Mouse (Mus musculus) brain, embryonic 14.5 days (tissue): ENCODE measurements around the gene Amotl1. TPM values are rescaled to one million over a fixed set of nuclear protein-coding genes. Genes with fewer than 3 reads are reported as not detected.
"Not testable (repeated sequence)": the region's sequence is repeated elsewhere in the genome, so short reads cannot be mapped to it uniquely, and the experiment has no call there.

Source experiments
- DNase-seq: peaks from one replicate; pipeline ENCODE4 v3.0.0-alpha.2; 2011; ENCODE audit warnings: low read depth
- CTCF ChIP-seq: fragments of 200-500 bp; IDR thresholded peaks from 2 replicates; pipeline ENCODE4 v1.5.1; 2012; ENCODE audit warnings: inconsistent platforms, mild to moderate bottlenecking, moderate library complexity, borderline replicate concordance; ENCODE audit not compliant: insufficient read depth, insufficient read length; ENCODE audit errors: extremely low read depth
- POLR2A ChIP-seq: fragments of 200-500 bp; IDR thresholded peaks from 2 replicates; pipeline ENCODE4 v1.6.1; 2012; ENCODE audit warnings: mild to moderate bottlenecking, inconsistent platforms, borderline replicate concordance; ENCODE audit not compliant: poor library complexity, insufficient read depth, insufficient read length, severe bottlenecking; ENCODE audit errors: extremely low read depth
- polyA plus RNA-seq: library from polyadenylated mRNA; depleted of rRNA; stranded (reverse); fragments of >200 nt; gene quantifications from 2 replicates; pipeline ENCODE4 v1.2.3, GENCODE M21; 2012

Amotl1 gene
- polyA plus RNA-seq, 1 experiment: 23.6 TPM

DNA sequence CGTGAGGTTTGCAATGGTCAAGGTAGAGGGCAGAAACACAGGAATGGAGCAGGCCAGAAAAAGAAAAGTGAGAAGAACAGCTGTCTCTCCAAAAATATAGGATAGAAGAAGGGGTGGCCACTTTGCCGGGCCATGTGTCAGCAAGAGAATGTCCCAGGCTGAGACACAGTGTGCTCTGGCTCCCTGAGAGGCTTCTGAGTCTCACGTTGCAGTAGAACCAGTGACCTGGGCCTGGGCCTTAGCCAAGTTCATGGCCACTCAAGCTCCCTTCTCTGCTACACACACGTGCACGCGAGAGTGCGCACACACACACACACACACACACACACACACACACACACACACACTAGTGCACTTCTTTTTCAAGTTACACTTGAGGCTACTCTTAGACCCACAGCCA, 48.0 kb downstream of the Amotl1 start:
- TF ChIP-seq CTCF: no peak
- TF ChIP-seq POLR2A: no peak
- DNase-seq: no peak

DNA sequence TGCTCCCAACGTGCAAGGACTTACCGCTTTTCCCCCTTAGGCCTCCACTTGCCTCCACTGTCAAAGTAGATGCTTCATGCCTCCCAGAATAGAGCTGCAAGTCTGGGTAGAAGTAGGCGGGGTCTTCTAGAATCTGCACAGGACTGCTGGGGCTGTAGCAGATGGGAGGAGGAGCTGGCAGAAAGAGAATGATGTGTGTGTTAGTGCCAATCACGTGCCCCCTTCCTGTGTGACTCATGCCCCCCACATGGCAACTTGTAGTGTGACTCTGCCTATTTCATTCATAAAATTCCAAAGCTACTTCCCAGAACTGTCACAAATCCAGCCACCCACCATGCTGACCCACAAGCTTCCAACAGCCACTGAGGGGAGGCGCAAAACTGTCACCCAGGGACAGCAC, 48.4 kb downstream of the Amotl1 start:
- peak; percentile 64 for DNase-seq

DNA sequence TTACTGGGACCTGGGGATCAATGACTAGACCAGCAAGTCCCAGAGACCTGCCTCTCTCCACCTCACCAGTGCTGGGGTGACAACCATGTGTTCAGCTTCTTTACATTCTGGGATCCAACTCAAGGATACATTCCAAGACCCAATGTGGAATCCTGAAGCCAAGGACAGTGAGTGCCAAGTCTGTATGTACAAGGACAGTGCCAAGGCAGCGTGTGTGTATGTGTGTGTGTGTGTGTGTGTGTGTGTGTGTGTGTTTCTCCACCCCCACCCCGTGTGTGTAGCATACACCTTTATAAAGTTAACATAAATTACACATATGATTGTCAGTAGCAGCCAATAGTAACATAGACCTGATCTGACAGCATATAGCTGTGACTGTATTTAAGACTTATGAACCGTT, 49.0 kb downstream of the Amotl1 start:
- no peak for DNase-seq

More for the DNA sequence above, 48.4 kb downstream of the Amotl1 start:
- TF ChIP-seq POLR2A: no peak
- TF ChIP-seq CTCF: no peak

DNA sequence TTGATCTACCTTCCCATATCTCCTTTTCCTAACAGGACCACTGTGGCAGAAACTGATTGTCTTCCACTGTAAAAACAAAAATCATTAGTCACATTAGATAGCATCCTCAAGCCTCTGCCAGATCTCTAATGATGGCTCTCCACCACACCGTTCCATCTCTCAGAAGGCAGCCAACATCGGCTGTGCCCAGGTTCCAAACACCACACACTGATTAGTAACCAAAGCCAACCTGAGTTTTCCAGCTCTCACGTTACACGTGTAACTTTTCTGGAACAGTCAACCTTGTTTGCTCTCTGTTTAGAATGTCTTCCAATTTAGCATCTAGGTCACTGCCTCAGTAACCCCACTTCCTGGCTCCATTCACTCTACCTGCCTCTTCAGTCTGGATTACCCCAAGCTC, 51.0 kb downstream of the Amotl1 start:
- no peak for DNase-seq
- TF ChIP-seq POLR2A (no peak), CTCF (no peak)

More for the DNA sequence above, 49.0 kb downstream of the Amotl1 start:
- TF ChIP-seq CTCF (no peak), POLR2A (no peak)

DNA sequence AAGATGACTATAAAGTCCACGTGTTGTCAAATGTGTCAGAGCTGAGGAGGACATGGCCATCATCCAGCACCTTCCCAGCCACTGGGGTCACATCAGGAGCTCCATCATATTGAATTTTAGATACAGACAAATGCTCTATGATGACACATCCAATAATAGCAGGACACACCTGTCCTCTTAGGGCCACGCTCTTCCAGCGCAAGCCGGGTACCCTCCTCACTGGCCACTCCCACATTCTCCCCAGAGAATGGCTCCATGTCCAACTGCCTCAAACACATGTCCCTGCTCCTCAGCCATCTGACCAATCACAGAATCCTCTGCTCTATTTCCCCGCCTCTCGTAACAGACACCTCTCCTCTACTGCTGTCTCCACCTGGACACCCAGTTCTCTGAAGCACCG, 54.2 kb downstream of the Amotl1 start:
- DNase-seq: no peak
- TF ChIP-seq CTCF: no peak
- TF ChIP-seq POLR2A: no peak

DNA sequence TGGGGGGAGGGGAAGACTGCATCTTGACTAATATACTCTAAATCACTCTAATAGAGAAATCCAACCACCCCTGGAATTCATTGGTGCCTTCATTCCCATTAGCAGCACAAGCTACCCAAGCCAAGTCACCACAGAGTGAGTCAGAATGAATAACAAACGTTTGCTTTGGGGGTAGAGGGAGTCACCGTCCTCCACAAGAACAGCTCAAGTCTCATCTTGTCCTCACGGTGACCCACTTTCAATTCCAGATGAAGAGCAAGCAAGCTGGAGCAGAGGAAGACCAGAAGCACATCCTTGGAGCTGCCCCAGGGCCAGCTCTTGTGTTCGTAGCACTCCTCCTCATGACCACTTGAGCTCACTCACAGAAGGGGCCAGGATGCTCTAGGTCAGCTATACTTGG, 56.2 kb downstream of the Amotl1 start:
- DNase-seq: no peak
- TF ChIP-seq POLR2A (no peak), CTCF (no peak)

DNA sequence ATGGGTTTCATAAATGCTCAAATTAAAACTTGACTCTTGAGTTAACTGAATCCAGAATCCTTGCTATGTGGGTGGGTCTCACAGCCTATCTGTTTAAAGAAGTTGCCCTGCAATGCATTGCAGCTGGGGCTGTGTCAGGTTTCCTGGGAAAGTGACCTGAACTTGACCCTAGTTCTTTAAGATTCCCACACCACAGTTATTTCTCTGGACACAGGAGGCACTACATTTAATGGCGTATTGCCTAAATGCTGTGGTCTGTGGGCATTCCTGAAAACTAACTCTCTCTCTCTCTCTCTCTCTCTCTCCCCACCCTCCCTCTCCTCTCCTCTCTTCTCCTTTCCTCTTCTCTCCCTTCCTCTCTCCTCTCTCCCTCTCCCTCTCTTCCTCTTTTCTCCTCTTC, 59.2 kb downstream of the Amotl1 start:
- no peak for TF ChIP-seq POLR2A
- no peak for TF ChIP-seq CTCF
- DNase-seq: no peak

DNA sequence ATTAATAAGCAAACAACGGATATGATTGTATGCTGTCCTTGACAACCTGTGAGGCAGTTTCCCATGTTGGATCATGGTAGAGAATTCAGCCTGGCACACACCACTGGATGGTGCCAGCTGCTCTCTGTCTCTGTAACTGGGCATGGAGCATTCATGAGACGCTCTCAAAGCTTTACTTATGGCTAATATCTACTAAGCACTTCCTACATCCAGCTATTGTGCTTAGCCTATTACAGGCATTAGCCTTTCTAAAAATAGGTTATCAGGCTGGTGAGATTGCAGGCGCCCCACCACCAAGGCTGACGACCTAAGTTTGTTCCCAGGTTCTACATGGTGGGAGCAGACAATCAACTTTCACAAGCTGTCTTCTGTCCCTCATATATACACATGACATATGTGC, 65.9 kb downstream of the Amotl1 start:
- no peak for TF ChIP-seq POLR2A
- TF ChIP-seq CTCF: no peak

DNA sequence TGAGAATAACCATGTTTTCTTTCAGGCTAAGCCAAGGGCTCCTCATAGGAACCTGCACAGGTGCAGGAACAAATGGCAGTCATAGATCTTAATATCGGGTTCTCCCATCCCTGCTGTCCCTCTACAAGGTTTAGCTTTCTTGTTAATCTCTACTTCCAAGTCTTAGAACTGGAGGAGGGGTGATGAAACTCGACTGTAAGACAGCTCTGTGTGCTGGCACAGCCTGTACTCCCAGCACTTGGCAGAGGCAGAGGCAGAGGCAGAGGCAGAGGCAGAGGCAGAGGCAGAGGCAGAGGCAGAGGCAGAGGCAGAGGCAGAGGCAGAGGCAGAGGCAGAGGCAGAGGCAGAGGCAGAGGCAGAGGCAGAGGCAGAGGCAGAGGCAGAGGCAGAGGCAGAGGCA, 68.5 kb downstream of the Amotl1 start:
- not testable (repeated sequence) for DNase-seq

More for the DNA sequence above, 65.9 kb downstream of the Amotl1 start:
- DNase-seq: no peak

DNA sequence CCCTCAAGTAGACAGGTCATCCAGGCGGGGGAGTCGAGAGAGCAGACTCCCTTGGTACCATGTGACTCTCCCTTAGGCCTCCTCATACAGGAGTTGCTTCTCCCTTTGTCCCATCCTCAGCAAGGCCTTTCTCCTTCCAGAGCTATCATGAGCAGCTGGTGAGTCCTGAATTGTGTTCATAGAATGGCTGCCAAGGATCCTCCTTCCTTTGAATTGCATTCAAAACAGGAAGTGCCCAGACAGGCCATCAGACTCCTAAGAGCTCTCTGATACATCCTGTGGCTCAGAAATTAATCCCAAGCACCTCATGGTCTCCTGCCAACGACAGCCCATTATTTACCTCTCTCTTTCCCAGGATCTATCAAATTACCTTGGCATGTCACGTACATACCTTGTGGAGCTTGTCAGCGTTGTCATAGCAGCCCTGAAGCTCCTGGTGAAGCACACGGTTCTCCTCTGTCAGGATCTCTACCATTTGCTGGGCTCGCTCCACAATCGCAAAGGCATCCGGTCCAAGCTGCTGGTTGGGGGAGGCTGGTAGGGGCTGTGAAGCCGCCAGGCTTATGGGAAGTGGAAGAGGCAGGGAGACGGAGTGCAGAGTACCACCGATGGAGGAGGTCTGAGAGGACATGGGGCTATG, 70.0 kb downstream of the Amotl1 start:
- peak; percentile 70 for DNase-seq
- no peak for TF ChIP-seq CTCF
- TF ChIP-seq POLR2A: no peak

DNA sequence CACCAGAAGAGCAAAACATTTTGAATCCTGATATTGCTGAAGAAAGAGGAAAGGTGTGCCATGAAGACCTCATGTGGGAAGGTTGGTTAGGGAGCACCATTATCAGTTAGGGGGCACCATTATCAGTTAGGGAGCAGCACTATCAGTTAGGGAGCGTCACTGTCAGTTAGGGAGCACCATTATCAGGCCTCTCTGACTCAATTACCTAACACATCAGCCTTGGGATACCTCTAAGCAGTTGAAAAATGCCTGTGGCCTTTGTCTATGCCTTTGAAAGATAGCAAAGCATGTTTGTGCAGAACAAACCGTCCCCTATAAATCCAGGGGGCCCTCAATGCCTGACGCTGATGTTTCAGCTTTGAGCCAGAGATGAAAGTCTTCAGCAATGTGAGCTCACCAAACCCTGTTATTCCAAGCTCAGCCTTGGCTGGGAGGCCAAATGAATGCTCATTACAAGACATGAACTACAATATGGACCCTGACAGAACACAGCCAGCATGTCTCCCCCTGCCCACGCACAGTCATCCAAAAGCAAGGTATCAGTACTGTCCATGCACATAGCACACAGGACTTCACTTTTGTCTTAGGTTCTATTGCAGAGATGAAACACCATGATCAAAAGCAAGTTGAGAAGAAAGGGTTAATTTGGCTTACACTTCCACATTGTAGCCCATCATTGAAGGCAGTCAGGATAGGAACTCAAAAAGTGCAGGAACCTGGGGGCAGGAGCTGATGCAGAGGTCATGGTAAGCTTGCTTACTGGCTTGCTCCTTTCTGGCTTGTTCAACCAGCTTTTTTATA, 75.5 kb downstream of the Amotl1 start:
- no peak for DNase-seq
- TF ChIP-seq POLR2A (no peak), CTCF (no peak)

DNA sequence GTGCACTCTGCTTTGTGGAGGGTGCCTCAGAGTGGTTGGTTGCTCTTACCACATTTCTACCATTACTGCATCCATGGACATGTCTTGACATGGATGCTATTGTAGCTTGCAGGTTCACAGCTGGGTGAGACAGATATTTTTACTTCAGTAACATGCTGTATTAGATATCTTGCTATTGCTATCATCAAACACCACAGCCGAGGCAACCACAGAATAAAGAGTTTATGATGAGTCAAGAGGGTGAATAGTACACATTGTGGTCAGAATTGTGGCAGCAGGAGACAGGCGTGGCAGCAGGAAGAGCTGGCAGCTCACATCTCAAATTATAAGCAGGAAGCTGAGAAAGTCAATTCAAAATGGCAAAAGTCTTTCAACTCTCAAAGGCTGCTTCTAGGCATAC, 76.4 kb downstream of the Amotl1 start:
- no peak for DNase-seq
- no peak for TF ChIP-seq POLR2A
- no peak for TF ChIP-seq CTCF
